Comparison of ENCODE assay signal across 8 mouse cellular contexts in the genomic region with DNA sequence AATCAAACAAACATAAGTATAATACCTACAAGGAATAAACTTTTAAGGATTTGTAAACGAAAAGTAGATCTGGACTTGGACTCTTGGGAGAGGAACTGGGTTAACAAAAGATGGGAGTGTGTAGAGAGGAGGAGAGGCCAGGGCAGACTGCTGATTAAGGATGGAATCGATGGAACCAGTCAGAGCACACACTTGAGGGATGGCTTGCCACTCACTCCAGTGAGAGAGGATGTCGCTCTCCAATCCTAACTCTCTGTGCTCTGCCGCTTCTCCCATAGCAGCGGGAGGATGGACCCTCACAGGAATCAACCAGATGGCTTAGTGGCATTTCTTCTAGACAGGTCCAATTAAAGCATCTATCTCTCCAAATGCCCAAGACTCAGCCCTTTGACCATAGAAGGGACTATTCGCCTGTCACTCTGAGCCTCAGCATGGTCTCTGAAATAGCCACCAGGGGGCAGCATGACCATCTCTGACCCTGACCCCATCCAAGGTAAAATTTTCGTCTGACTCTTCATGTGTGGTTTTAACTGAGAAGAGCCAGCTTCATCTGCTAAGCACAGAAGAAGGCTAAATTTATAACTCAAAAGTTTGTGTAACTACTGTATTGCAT.
A peak's percentile ranks its signal among the peaks of the same experiment; 100 is the strongest.
DNase-seq lines count a peak whose midpoint lies in the region; ATAC-seq lines count a peak whose summit lies in the region.

No protein-coding gene starts in this region.

- no peak for ATAC-seq in hindbrain, embryonic 13.5 days (ENCODE audit: low FRiP score)
- ATAC-seq in embryonic facial prominence, embryonic 11.5 days (replicated peaks; ENCODE audit: insufficient number of reproducible peaks, low FRiP score, low TSS enrichment, low read depth), result 0 out of 2 replicates have a peak, but pooled peaks have one; percentile 14
- no peak for ATAC-seq in limb, embryonic 11.5 days (ENCODE audit: insufficient number of reproducible peaks, low FRiP score, low TSS enrichment, low read depth)
- no peak for ATAC-seq in monocyte, adult 5-6 weeks (replicated peaks; ENCODE audit: insufficient number of reproducible peaks, low FRiP score, low TSS enrichment, poor library complexity, severe bottlenecking)

- H3K36me3 ChIP-seq in hindbrain, embryonic 10.5 days, result no peaks in the 10 kb centered on the region
- H3K36me3 ChIP-seq in hindbrain, embryonic 13.5 days, result no peaks in the 10 kb centered on the region
- no peaks in the 10 kb centered on the region for H3K36me3 ChIP-seq in embryonic facial prominence, embryonic 11.5 days (replicated peaks; ENCODE audit: control insufficient read depth, insufficient read depth, low read depth, low read length)
- no peaks in the 10 kb centered on the region for H3K36me3 ChIP-seq in limb, embryonic 11.5 days (ENCODE audit: control insufficient read depth, insufficient read depth, low read length)

- peaks cover 10% of the 10 kb centered on the region; the same call in 1 of the 2 replicates for H3K4me1 ChIP-seq in hindbrain, embryonic 10.5 days (replicated peaks)
- H3K4me1 ChIP-seq in hindbrain, embryonic 13.5 days (replicated peaks), result 0 out of 2 replicates have a peak, but pooled peaks cover 3% of the 10 kb centered on the region
- H3K4me1 ChIP-seq in embryonic facial prominence, embryonic 11.5 days (ENCODE audit: control insufficient read depth, insufficient read depth, low read length), result no peaks in the 10 kb centered on the region
- H3K4me1 ChIP-seq in limb, embryonic 11.5 days (ENCODE audit: control insufficient read depth, insufficient read depth, low read length), result no peaks in the 10 kb centered on the region

- no peak overlapping the region for H3K4me2 ChIP-seq in hindbrain, embryonic 13.5 days
- no peak overlapping the region for H3K4me2 ChIP-seq in embryonic facial prominence, embryonic 11.5 days (ENCODE audit: low read depth, low read length)
- H3K4me2 ChIP-seq in limb, embryonic 11.5 days (ENCODE audit: low read depth, severe bottlenecking), result no peak overlapping the region

- DNase-seq in hindbrain, embryonic 10.5 days (ENCODE audit: low spot score), result peak; percentile 58
- peak; percentile 26 to 35 for DNase-seq in B cell, adult 2 months
- DNase-seq in adrenal gland, postnatal 25 days, result peak; percentile 36
- peak; percentile 74 for DNase-seq in embryonic facial prominence, embryonic 11.5 days (ENCODE audit: low spot score)
- DNase-seq in limb, embryonic 11.5 days (ENCODE audit: low spot score), result peak; percentile 72
- peak; percentile 11 for DNase-seq in retina, adult 2 months (ENCODE audit: low read depth, low spot score)

- H3K9ac ChIP-seq in hindbrain, embryonic 13.5 days, result no peak overlapping the region
- no peak overlapping the region for H3K9ac ChIP-seq in embryonic facial prominence, embryonic 11.5 days (replicated peaks; ENCODE audit: low read length)
- H3K9ac ChIP-seq in limb, embryonic 11.5 days (ENCODE audit: low read length), result no peak overlapping the region

- no peaks in the 10 kb centered on the region for H3K9me3 ChIP-seq in hindbrain, embryonic 10.5 days
- no peaks in the 10 kb centered on the region for H3K9me3 ChIP-seq in hindbrain, embryonic 13.5 days
- no peaks in the 10 kb centered on the region for H3K9me3 ChIP-seq in embryonic facial prominence, embryonic 11.5 days (replicated peaks; ENCODE audit: control insufficient read depth, low read length)
- H3K9me3 ChIP-seq in limb, embryonic 11.5 days (ENCODE audit: control insufficient read depth, low read length), result no peaks in the 10 kb centered on the region

- no peaks in the 10 kb centered on the region for H3K27me3 ChIP-seq in hindbrain, embryonic 10.5 days (ENCODE audit: insufficient read depth, poor library complexity, severe bottlenecking)
- no peaks in the 10 kb centered on the region for H3K27me3 ChIP-seq in hindbrain, embryonic 13.5 days
- H3K27me3 ChIP-seq in embryonic facial prominence, embryonic 11.5 days (ENCODE audit: control insufficient read depth, insufficient read depth, low read length), result no peaks in the 10 kb centered on the region
- no peaks in the 10 kb centered on the region for H3K27me3 ChIP-seq in limb, embryonic 11.5 days (ENCODE audit: control insufficient read depth, insufficient read depth, low read length)

- whole genome bisulfite sequencing in hindbrain, embryonic 10.5 days, result 53% methylated on average over 7 of the region's 7 CpGs
- 49% methylated on average over 7 of the region's 7 CpGs for WGBS in hindbrain, embryonic 13.5 days
- 53% methylated on average over 7 of the region's 7 CpGs for WGBS in embryonic facial prominence, embryonic 11.5 days
- WGBS in limb, embryonic 11.5 days, result 48% methylated on average over 7 of the region's 7 CpGs

- H3K27ac ChIP-seq in hindbrain, embryonic 10.5 days, result no peak overlapping the region
- no peak overlapping the region for H3K27ac ChIP-seq in hindbrain, embryonic 13.5 days
- no peak overlapping the region for H3K27ac ChIP-seq in embryonic facial prominence, embryonic 11.5 days (replicated peaks; ENCODE audit: low read depth, low read length)
- no peak overlapping the region for H3K27ac ChIP-seq in limb, embryonic 11.5 days (replicated peaks; ENCODE audit: low read depth, low read length)

- H3K4me3 ChIP-seq in hindbrain, embryonic 10.5 days, result no peak overlapping the region
- H3K4me3 ChIP-seq in hindbrain, embryonic 13.5 days, result no peak overlapping the region
- H3K4me3 ChIP-seq in embryonic facial prominence, embryonic 11.5 days (ENCODE audit: low read depth, low read length), result no peak overlapping the region
- no peak overlapping the region for H3K4me3 ChIP-seq in limb, embryonic 11.5 days (ENCODE audit: low read depth, low read length)

Comparison
In these comparisons a context has a peak if more than half of its experiments do, and no peak if none do; other contexts are left out.
1. DNase-seq: peak in every context shown above with its lines; median percentile 74 in embryonic facial prominence, embryonic 11.5 days; 72 in limb, embryonic 11.5 days; 58 in hindbrain, embryonic 10.5 days; 36 in adrenal gland, postnatal 25 days; 30 in B cell, adult 2 months; 11 in retina, adult 2 months.